ENCODE assay signal across 22 mouse cellular contexts in the genomic region with DNA sequence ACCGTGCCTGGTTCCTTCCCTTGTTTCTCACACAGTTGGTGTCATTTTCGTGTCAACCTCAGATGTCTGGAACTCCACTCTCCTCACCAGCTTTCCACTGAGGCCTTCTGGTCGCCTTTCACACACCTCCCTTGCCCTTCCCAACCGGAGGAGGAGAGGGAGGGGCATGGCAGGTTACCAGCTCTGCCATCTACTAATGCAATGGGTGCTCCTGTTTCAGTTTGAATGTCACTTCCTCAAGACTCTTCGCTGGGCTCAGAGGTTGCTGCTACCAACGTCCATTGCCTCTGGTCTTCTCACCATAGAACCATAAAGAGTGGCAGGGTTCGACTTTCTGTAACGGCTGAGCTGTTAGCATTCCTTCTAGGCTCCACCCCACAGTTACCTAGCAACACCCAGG. TPM values are rescaled to one million over a fixed set of nuclear protein-coding genes. Genes with fewer than 3 reads are reported as not detected.
DNase-seq lines count a peak whose midpoint lies in the region; ATAC-seq and TF ChIP-seq lines count a peak whose summit lies in the region.
"Had no signal": no experiment of that assay in that cellular context is flagged by ENCODE, and none has a peak within 500 bp of the region (broad histone marks: within the 10 kb centered on the region; RNA-seq: fewer than 3 reads in every experiment).

No protein-coding gene starts in this region.

- no peak for TF ChIP-seq POLR2A in CH12.LX (IDR thresholded peaks at IDR 0.05; ENCODE audit: low read depth, low read length)

- no peaks in the 10 kb centered on the region; the same call in 1 of the 2 replicates for H3K27me3 ChIP-seq in heart, embryonic 12.5 days (replicated peaks)
- 0 out of 2 replicates have a peak, but pooled peaks cover 6% of the 10 kb centered on the region for H3K27me3 ChIP-seq in lung, embryonic 14.5 days (ENCODE audit: insufficient read depth, low read length)
- H3K27me3 ChIP-seq in CH12.LX (replicated peaks): peaks cover 46% of the 10 kb centered on the region
- H3K27me3 ChIP-seq in midbrain, embryonic 16.5 days (ENCODE audit: control insufficient read depth, insufficient read depth, low read depth, low read length): peaks cover 16% of the 10 kb centered on the region; the same call in 1 of the 2 replicates

- no peak overlapping the region for H3K4me3 ChIP-seq in heart, embryonic 12.5 days
- no peak overlapping the region for H3K4me3 ChIP-seq in lung, embryonic 14.5 days (ENCODE audit: low read depth, low read length)
- no peak overlapping the region for H3K4me3 ChIP-seq in CH12.LX (replicated peaks in 1 of 3; ENCODE audit: low read depth in 2 of 3, low read length in 2 of 3, poor library complexity in 1 of 3)
- no peak overlapping the region for H3K4me3 ChIP-seq in midbrain, embryonic 16.5 days (ENCODE audit: low read depth, low read length)
- H3K4me3 ChIP-seq: heart, embryonic 15.5 days; limb, embryonic 13.5 days; liver, embryonic 13.5 days; midbrain, embryonic 13.5 days; neural tube, embryonic 13.5 days had no signal

- H3K27ac ChIP-seq in heart, embryonic 12.5 days (ENCODE audit: poor library complexity, severe bottlenecking): no peak overlapping the region
- H3K27ac ChIP-seq in lung, embryonic 14.5 days (ENCODE audit: low read depth): peak overlapping the region; percentile 77
- H3K27ac ChIP-seq in CH12.LX (ENCODE audit: insufficient read depth, low read depth): no peak overlapping the region
- H3K27ac ChIP-seq in midbrain, embryonic 16.5 days (ENCODE audit: low read length): no peak overlapping the region
- H3K27ac ChIP-seq: heart, embryonic 15.5 days; limb, embryonic 13.5 days; liver, embryonic 13.5 days; midbrain, embryonic 13.5 days; neural tube, embryonic 13.5 days had no signal

- no peaks in the 10 kb centered on the region for H3K9me3 ChIP-seq in heart, embryonic 12.5 days (replicated peaks)
- no peaks in the 10 kb centered on the region for H3K9me3 ChIP-seq in lung, embryonic 14.5 days (ENCODE audit: low read depth, low read length)
- H3K9me3 ChIP-seq in CH12.LX (replicated peaks; ENCODE audit: low read length): no peaks in the 10 kb centered on the region
- H3K9me3 ChIP-seq in midbrain, embryonic 16.5 days (replicated peaks; ENCODE audit: control insufficient read depth, low read length, poor library complexity, severe bottlenecking): no peaks in the 10 kb centered on the region
- H3K9me3 ChIP-seq: heart, embryonic 15.5 days; limb, embryonic 13.5 days; liver, embryonic 13.5 days; midbrain, embryonic 13.5 days; neural tube, embryonic 13.5 days had no signal

- H3K9ac ChIP-seq in heart, embryonic 12.5 days: no peak overlapping the region
- H3K9ac ChIP-seq in lung, embryonic 14.5 days: no peak overlapping the region
- no peak overlapping the region for H3K9ac ChIP-seq in CH12.LX (ENCODE audit: insufficient read depth, low read depth)
- H3K9ac ChIP-seq in midbrain, embryonic 16.5 days (ENCODE audit: low read depth, low read length): no peak overlapping the region
- H3K9ac ChIP-seq: heart, embryonic 15.5 days; limb, embryonic 13.5 days; liver, embryonic 13.5 days; midbrain, embryonic 13.5 days; neural tube, embryonic 13.5 days had no signal

- peak; percentile 56 for TF ChIP-seq EP300 in CH12.LX (IDR thresholded peaks at IDR 0.05; ENCODE audit: low read length)

- peaks cover 38% of the 10 kb centered on the region for H3K4me1 ChIP-seq in heart, embryonic 12.5 days (replicated peaks)
- H3K4me1 ChIP-seq in lung, embryonic 14.5 days (ENCODE audit: insufficient read depth): peaks cover 14% of the 10 kb centered on the region
- H3K4me1 ChIP-seq in CH12.LX (ENCODE audit: control insufficient read depth in 1 of 2, insufficient read depth in 2 of 2): peaks cover 6 to 18% of the 10 kb centered on the region in 2 experiments
- H3K4me1 ChIP-seq in midbrain, embryonic 16.5 days (ENCODE audit: control insufficient read depth, insufficient read depth, low read length): no peaks in the 10 kb centered on the region

- in situ Hi-C loops in CH12.LX (cut with MboI; ENCODE audit: low pct_ligation_motif_present, low pct_unique_long_range_greater_than_20kb, low sequenced_read_pairs): no loop called here

- TF ChIP-seq RAD21 in CH12.LX (IDR thresholded peaks at IDR 0.05; ENCODE audit: low read depth, low read length): no peak

- no peak for ATAC-seq in heart, embryonic 12.5 days (ENCODE audit: insufficient number of reproducible peaks, low FRiP score)
- no peak for ATAC-seq in lung, embryonic 14.5 days (ENCODE audit: insufficient read depth)
- ATAC-seq in megakaryocyte, adult 5-6 weeks (ENCODE audit: poor library complexity, severe bottlenecking): peak; percentile 30
- no peak for ATAC-seq in midbrain, embryonic 16.5 days
- ATAC-seq: hindbrain, embryonic 16.5 days; intestine, embryonic 16.5 days; midbrain, embryonic 13.5 days had no signal

- peak; percentile 84 for DNase-seq in heart, adult 11 months
- DNase-seq in lung, embryonic 14.5 days: peak; percentile 42
- DNase-seq in lung, postnatal 10 days: no peak
- no peak for DNase-seq in CH12.LX (ENCODE audit: extremely low read depth)
- no peak for DNase-seq in cerebellum, postnatal 10 days
- DNase-seq: adrenal gland, adult 8-10 months; B cell, adult 2 months; cerebellum, postnatal 14 days; embryo, embryonic 11 days; heart, adult 18-20 months; kidney, postnatal 4 days; liver, embryonic 13.5 days; right cerebral cortex, adult 18-20 months had no signal

- TF ChIP-seq CTCF in lung, embryonic 14.5 days (IDR thresholded peaks at IDR 0.05; ENCODE audit: low read depth): no peak
- no peak for TF ChIP-seq CTCF in CH12.LX (conservative IDR thresholded peaks at IDR 0.05 in 1 of 2, IDR thresholded peaks at IDR 0.05 in 1 of 2; ENCODE audit: low read depth in 2 of 2, low read length in 2 of 2)

- no peak overlapping the region for H3K4me2 ChIP-seq in heart, embryonic 12.5 days
- no peak overlapping the region for H3K4me2 ChIP-seq in lung, embryonic 14.5 days
- H3K4me2 ChIP-seq in CH12.LX (ENCODE audit: insufficient read depth, low read depth, poor library complexity, severe bottlenecking): no peak overlapping the region; the same call in 1 of the 2 replicates
- no peak overlapping the region for H3K4me2 ChIP-seq in midbrain, embryonic 16.5 days (ENCODE audit: low read length)
- H3K4me2 ChIP-seq: heart, embryonic 15.5 days; limb, embryonic 13.5 days; liver, embryonic 13.5 days; midbrain, embryonic 13.5 days; neural tube, embryonic 13.5 days had no signal

- H3K79me2 ChIP-seq in CH12.LX (replicated peaks; ENCODE audit: control insufficient read depth, extremely low read depth, insufficient read depth, poor library complexity, severe bottlenecking): no peaks in the 10 kb centered on the region

- WGBS in heart, embryonic 12.5 days: 50% methylated on average over 8 of the region's 8 CpGs
- 30% methylated on average over 8 of the region's 8 CpGs for WGBS in lung, embryonic 14.5 days
- WGBS in midbrain, embryonic 16.5 days: 32% methylated on average over 8 of the region's 8 CpGs

- dilution Hi-C loops in CH12.LX (cut with MboI; ENCODE audit: extremely low pct_ligation_motif_present, extremely low pct_unique_long_range_greater_than_20kb, low sequenced_read_pairs): no loop called here

- no peaks in the 10 kb centered on the region for H3K36me3 ChIP-seq in heart, embryonic 12.5 days
- no peaks in the 10 kb centered on the region for H3K36me3 ChIP-seq in lung, embryonic 14.5 days (ENCODE audit: insufficient read depth)
- no peaks in the 10 kb centered on the region for H3K36me3 ChIP-seq in CH12.LX (replicated peaks in 1 of 2; ENCODE audit: control insufficient read depth in 1 of 2, insufficient read depth in 1 of 2, low read length in 1 of 2)
- no peaks in the 10 kb centered on the region for H3K36me3 ChIP-seq in midbrain, embryonic 16.5 days (ENCODE audit: control insufficient read depth, insufficient read depth, low read length)
- H3K36me3 ChIP-seq: heart, embryonic 15.5 days; limb, embryonic 13.5 days; liver, embryonic 13.5 days; midbrain, embryonic 13.5 days; neural tube, embryonic 13.5 days had no signal

TF ChIP-seq in CH12.LX, 34 proteins besides CTCF, POLR2A, EP300 and RAD21:
- 0 out of 2 replicates have a peak, but pooled peaks have one; percentile 26 for TF ChIP-seq MAZ (IDR thresholded peaks at IDR 0.05; ENCODE audit: low read depth, low read length)
- peak; percentile 59; the same call in 1 of the 2 replicates for TF ChIP-seq IRF4 (IDR thresholded peaks at IDR 0.05; ENCODE audit: low read depth, low read length)
- TF ChIP-seq SMC3 (IDR thresholded peaks at IDR 0.05; ENCODE audit: low read depth, low read length): no peak
TF ChIP-seq in CH12.LX: peak in this region for 2.

RNA-seq across cellular contexts. Expression of a gene that starts 5.5 kb away (rescaled TPM):
- polyA plus RNA-seq in heart, embryonic 12.5 days (2016; fragmentation: Nextera tagmentation; extraction: Ambion mirVana): 30.8 and 38.0 TPM in 2 replicates
- polyA plus RNA-seq in lung, embryonic 14.5 days (2014; fragmentation: Nextera tagmentation; extraction: Ambion mirVana): 148 TPM in 2 replicates
- total RNA-seq in CH12.LX (2012; rRNA removed) (0.13 and 0.21 TPM in 2 replicates), CH12.LX (2014; rRNA removed) (not detected in 2 replicates)
- not detected in 2 replicates for polyA plus RNA-seq in CH12.LX (2012; ENCODE audit: insufficient read length, low read depth)
- total RNA-seq in megakaryocyte, adult 5-6 weeks (2015): 0.22 and 0.23 TPM in 2 replicates
- 0.89 and 1.7 TPM in 2 replicates for total RNA-seq in megakaryocyte, adult 5-6 weeks (2017)
- polyA plus RNA-seq in midbrain, embryonic 16.5 days (2015; fragmentation: Nextera tagmentation; extraction: Ambion mirVana): 3.8 and 5.1 TPM in 2 replicates

RNA-seq across cellular contexts. Expression of a gene that starts 18.2 kb away (rescaled TPM):
- 20.1 and 27.2 TPM in 2 replicates for polyA plus RNA-seq in heart, embryonic 12.5 days (2016; fragmentation: Nextera tagmentation; extraction: Ambion mirVana)
- 183 and 192 TPM in 2 replicates for polyA plus RNA-seq in lung, embryonic 14.5 days (2014; fragmentation: Nextera tagmentation; extraction: Ambion mirVana)
- not detected in 2 replicates for total RNA-seq in CH12.LX (2012; rRNA removed)
- not detected in 2 replicates for total RNA-seq in CH12.LX (2014; rRNA removed)
- not detected in 2 replicates for polyA plus RNA-seq in CH12.LX (2012; ENCODE audit: insufficient read length, low read depth)
- total RNA-seq in megakaryocyte, adult 5-6 weeks (2015): not detected in 2 replicates
- total RNA-seq in megakaryocyte, adult 5-6 weeks (2017): not detected in 2 replicates
- polyA plus RNA-seq in midbrain, embryonic 16.5 days (2015; fragmentation: Nextera tagmentation; extraction: Ambion mirVana): 2.2 TPM in 2 replicates

RNA-seq across cellular contexts. Expression of a gene that starts 51.1 kb away (rescaled TPM):
- polyA plus RNA-seq in heart, embryonic 12.5 days (2016; fragmentation: Nextera tagmentation; extraction: Ambion mirVana): 79.9 and 80.2 TPM in 2 replicates
- polyA plus RNA-seq in lung, embryonic 14.5 days (2014; fragmentation: Nextera tagmentation; extraction: Ambion mirVana): 134 and 137 TPM in 2 replicates
- total RNA-seq in CH12.LX (2012; rRNA removed) (507 and 555 TPM in 2 replicates), CH12.LX (2014; rRNA removed) (492 and 536 TPM in 2 replicates)
- 652 and 950 TPM in 2 replicates for polyA plus RNA-seq in CH12.LX (2012; ENCODE audit: insufficient read length, low read depth)
- total RNA-seq in megakaryocyte, adult 5-6 weeks (2015): 78.2 and 82.3 TPM in 2 replicates
- total RNA-seq in megakaryocyte, adult 5-6 weeks (2017): 199 and 204 TPM in 2 replicates
- polyA plus RNA-seq in midbrain, embryonic 16.5 days (2015; fragmentation: Nextera tagmentation; extraction: Ambion mirVana): 87.3 and 90.0 TPM in 2 replicates

Comparison
In these comparisons a context has a peak if more than half of its experiments do, and no peak if none do; other contexts are left out.
1. DNase-seq: peak in heart, adult 11 months (single experiment) and lung, embryonic 14.5 days (single experiment); none in lung, postnatal 10 days (single experiment), CH12.LX (single experiment) and cerebellum, postnatal 10 days (0 of 2).